Mouse (Mus musculus): ENCODE measurements around the gene Rpl7l1.

DNA sequence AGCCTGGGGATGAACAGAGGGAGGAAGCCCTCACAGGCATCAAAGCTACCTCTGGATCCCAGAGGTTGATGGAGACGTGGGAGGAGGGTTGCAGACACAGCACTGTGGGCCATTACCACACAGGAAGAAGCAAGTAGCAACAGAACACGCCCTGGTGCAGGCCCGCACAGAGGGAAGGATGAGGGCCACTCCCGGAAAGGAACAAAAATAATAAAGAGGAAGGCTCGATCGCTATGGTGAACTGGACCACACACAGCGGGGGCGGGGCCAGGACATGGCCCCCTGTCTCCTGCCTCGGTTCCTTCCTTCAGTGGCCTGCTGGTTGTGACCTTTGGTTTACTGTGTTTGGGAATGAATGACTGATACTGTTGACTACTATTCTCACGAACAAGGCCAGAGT, 17.2 kb upstream of the Rpl7l1 start:
- TF ChIP-seq POLR2A (IDR thresholded peaks at IDR 0.05; ENCODE audit: low read depth, low read length) (no peak), CTCF (IDR thresholded peaks at IDR 0.05; ENCODE audit: extremely low read depth, insufficient read depth, insufficient read length, insufficient replicate concordance) (no peak)
